Mouse (Mus musculus) cerebellum, adult (tissue): ENCODE measurements around the gene Lct.
"Not testable (repeated sequence)": the region's sequence is repeated elsewhere in the genome, so short reads cannot be mapped to it uniquely, and the experiment has no call there.

Source experiments
- ATAC-seq: cut with Nextera tagmentation; 2 replicates; pipeline ENCODE4 v1.9.2; 2017; ENCODE audit warnings: mild to moderate bottlenecking, moderate library complexity, mixed read lengths; ENCODE audit not compliant: insufficient number of reproducible peaks, low FRiP score, low TSS enrichment

The Lct gene

DNA sequence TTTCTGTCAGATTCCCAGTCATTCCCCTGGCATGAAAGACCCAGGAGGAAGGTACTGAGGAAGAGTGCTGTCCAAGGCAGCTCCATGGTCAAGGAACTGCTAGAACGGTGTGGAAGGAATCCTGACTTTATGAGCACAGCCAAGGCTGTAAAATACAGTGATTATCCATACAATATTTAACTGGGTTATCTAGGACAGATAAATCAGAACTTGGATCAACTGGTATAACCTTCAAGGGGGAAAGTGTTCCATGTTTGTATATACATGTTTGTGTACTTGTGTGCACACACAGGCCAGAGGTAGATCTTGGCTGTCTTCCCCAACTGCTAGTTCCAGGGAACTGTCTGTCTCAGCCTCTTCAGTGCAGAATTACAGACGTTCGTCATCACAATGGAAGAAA, at the start of gene Lct:
Gene Lct (minus strand): TSS at position 101 of the 400 bp plus-strand sequence.
- ATAC-seq: no peak

DNA sequence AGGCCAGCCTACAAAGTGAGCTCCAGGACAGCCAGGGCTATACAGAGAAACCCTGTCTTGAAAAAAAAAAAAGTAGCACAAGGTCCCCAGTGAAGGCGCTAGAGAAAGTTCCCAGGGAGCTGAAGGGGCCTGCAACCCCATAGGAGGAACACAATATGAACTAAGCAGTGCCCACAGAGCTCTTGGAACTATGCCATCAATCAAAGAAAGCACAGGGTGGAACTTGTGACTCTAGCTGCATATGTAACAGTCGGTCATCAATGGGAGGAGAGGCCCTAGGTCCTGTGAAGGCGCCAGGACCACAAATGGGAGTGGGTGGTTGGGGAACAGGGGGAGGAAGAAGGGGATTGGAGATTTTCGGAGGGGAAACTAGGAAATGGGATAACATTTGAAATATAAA, 48.7 kb upstream of the Lct start:
- ATAC-seq: no peak

DNA sequence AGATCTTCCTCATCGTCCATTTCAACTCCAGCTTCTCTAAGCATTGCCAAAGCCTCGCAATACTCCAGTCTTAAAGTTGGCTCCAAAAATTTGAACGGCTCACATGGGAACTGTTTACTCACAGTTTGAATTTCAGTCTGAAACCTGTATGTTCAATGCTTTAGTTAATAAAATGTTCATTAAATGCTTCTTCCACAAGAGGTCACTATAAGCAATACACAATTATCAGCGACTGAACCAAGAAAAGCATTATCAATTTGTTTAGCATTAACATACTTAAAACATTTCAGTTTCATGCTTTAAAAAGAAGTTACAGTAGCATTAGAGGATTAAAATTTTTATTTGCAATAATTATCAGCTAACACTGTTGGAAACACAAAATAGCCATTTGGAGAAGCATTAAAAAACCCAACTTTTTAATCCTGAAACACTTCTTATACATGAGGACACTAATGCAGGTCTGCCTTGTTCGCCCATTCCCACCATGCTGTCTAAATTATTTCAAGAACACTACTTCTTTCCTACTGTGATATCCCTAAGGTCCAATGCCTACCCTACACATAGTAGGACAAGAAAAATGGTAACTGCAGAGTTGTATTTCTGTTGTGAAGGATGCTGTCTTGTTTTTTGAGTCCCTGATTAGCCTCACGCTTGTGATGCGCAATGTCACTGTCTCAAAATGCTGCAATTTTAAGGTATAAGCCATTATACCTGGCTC, 44.2 kb upstream of the Lct start:
- no peak for ATAC-seq

GRCm38 (mm10) chr1:128368732-128369441, 40.8 kb upstream of the Lct start:
- no peak for ATAC-seq

DNA sequence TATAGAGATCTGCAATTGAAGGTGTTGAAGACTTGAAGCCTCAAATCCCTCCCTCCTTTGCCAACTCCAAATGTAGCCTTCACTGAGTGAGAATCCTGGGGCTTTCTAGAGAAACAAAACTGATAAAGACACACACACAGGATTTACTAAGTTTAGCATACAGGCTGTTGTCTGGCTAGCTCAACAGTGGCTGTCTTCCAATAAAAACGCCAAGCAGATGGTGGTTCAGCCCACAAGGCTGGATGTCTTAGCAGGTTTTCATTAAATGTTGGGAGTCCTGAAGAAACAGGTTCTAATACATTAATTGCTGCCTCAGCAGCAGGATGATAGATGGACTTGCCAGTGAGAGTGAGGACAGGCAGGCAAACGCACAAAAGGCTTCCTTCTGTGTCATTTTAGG, 32.5 kb upstream of the Lct start:
- ATAC-seq: no peak

- peak; percentile 92 for ATAC-seq
Observed at GRCm38 (mm10) chr1:128359554-128360376, 31.6 kb upstream of the Lct start, which contains the start of gene Mcm6. Gene Mcm6 (minus strand): TSS chr1:128359664.

DNA sequence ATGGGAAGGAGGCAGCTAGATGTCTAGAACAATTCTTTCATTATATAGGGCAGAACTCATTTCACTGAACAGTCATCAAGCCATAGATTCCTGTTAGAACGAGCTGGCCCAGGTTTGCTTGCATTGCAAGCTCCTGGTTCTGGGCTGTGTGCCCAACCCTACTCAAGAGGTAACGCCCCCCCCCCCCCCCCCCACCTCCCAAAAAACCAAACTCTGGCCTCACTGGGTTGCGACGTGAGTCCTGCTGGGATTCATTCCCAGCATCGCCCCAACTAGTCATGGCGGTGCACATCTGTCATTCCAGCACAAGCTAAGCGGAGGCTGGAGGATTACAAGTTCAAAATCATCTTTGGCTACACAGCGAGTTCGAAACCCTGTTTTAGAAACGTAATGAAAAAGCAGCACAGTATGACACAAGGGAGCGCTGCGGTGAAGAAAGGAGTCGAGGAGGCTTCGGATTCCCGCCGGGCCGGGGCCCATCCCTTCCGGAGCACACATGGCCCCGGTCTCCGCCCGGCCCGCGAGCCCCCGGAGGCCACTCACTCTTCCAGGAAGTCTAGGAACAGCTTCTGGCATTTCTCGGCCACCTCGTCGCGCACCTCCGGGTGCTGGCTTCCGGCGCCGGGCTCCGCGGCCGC, 30.9 kb upstream of the Lct start:
- peak; percentile 56 for ATAC-seq

- no peak for ATAC-seq
Observed at GRCm38 (mm10) chr1:128358276-128358675, 30.2 kb upstream of the Lct start.

- no peak for ATAC-seq
Observed at GRCm38 (mm10) chr1:128357452-128357851, 29.3 kb upstream of the Lct start.

DNA sequence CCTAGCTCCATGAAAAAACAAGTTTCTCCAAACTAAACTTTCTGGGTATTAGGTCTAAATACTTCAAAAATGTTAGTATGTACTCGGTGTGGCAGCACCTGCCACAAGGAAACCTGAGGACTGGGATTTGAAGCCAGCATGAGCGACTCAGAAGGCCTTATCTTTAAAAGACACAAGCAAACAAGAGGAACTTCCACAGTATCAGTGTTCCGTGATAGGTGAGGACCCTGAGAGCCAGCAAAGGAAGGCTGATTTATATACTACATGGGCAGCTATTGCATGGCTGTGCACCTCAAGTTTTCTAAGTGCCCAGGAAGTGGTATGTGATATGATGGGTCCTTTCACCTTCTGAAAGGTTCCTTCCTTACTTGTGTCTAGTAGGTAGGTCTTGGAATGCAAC, 25.0 kb upstream of the Lct start:
- ATAC-seq: no peak

- ATAC-seq: no peak
Observed at GRCm38 (mm10) chr1:128344232-128344631, 16.1 kb upstream of the Lct start.

- ATAC-seq: no peak
Observed at GRCm38 (mm10) chr1:128337708-128338320, 9.7 kb upstream of the Lct start.

DNA sequence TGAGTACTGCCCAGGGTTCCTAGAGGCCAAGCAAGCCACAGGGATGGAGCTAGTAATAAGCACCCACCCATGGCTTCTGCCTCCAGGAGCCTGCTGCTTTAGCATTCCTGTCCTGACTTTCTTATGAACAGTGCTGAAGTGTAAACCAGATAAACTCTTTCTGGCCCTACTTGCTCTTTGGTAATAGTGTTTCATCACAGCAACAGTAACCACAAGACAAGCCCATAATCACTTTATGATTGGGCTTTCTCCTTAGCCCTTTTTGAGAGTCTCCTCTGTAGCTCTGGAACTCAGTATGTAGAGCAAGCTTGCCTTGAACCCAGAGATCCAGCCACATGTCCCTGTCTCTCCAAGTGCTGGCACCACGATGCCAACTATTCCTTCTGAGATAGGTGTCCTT, 2.2 kb upstream of the Lct start:
- no peak for ATAC-seq

- ATAC-seq: no peak
Observed at GRCm38 (mm10) chr1:128327165-128327564, 953 bp downstream of the Lct start.

DNA sequence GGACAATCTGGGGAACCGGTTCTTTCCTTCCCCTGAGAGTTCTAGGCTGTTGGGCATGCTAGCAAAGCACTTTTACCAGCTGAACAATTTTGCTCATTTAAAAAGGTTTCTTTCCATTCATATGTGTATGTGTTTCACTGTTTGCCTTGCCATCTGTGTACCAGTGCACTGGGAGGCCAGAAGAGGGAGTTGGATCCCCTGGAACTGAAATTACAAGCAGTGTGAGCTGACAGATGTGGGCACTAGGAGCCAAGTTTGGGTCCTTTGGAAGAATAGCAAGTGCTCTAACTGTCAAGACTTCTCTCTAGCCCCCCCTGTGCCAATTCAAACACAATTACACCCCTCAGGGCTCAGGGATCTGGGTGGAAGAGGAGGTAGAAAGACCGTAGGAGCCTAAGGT, 3.3 kb downstream of the Lct start:
- no peak for ATAC-seq

DNA sequence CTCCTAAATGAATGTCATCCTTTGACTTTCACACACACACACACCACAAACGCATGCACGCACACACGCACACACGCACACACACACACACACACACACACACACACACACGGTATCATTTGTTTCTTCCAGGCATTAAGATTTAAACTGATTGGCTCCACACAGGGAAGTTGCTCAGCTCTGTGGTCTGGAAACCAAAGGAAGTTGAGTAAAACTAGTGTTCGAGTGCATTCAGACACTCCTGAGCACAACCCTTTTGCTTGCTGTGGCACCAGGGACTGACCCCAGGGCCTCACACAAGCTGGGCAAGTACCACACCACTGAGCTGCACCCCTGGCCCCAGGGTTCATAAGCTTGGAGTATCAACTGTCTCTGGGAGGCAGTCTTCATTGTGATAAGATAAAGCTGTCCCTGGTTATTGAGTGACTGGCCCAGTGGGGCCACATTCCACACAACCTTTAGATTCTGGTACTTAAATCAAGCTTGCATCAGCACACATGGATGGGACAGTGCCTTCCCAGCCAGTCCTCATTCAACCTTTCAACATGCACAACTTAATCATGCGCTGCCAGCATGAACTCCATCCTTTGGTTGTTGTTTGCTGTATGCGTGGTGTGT, 5.0 kb downstream of the Lct start:
- no peak for ATAC-seq

DNA sequence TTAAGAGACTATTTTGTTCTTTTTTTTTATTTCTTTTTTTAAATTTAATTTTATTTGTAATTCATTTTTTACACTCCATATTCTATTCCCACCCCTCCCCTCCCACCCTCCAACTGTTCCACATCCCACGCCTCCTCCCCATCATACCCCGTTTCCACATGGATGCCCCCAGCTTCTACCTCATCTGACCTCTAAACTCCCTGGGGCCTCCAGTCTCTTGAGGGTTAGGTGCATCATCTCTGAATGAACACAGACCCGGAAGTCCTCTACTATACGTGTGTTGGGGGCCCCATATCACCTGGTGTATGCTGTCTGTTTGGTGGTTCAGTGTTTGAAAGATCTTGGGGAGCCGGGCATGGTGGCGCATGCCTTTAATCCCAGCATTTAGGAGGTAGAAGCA, 8.9 kb downstream of the Lct start:
- not testable (repeated sequence) for ATAC-seq

GRCm38 (mm10) chr1:128314665-128315064, 13.5 kb downstream of the Lct start:
- no peak for ATAC-seq

- no peak for ATAC-seq
Observed at GRCm38 (mm10) chr1:128309043-128309442, 19.1 kb downstream of the Lct start.

GRCm38 (mm10) chr1:128303900-128304299, 24.2 kb downstream of the Lct start:
- peak; percentile 92 for ATAC-seq
